Mouse (Mus musculus) CH12.LX (cell line): ENCODE measurements around the gene Dnmt3l. TPM values are rescaled to one million over a fixed set of nuclear protein-coding genes. Genes with fewer than 3 reads are reported as not detected.

ENCODE experiments used
- DNase-seq: peaks from one replicate; pipeline ENCODE4 v3.0.0-alpha.2; 2013; ENCODE audit errors: extremely low read depth
- H3K27ac ChIP-seq: 2 replicates; pipeline ENCODE4 v1.5.1; 2012; ENCODE audit warnings: low read depth, mild to moderate bottlenecking, control low read depth, moderate library complexity; ENCODE audit not compliant: insufficient read depth
- H3K27me3 ChIP-seq: replicated peaks from 2 replicates; pipeline ENCODE3; 2012; ENCODE audit warnings: inconsistent platforms
- H3K36me3 ChIP-seq, 2 experiments: replicated peaks in 1 of 2; 2 replicates each; pipeline versions ENCODE3 to v1.6.1; 2012; ENCODE audit warnings: inconsistent platforms in 1 of 2, low read length in 1 of 2, mild to moderate bottlenecking in 1 of 2, mixed read lengths in 1 of 2, moderate library complexity in 1 of 2; ENCODE audit not compliant: control insufficient read depth in 1 of 2, insufficient read depth in 1 of 2
- H3K4me1 ChIP-seq, 2 experiments: 2 replicates each; pipeline ENCODE4 v1.6.1; 2012; ENCODE audit warnings: inconsistent platforms in 1 of 2, moderate library complexity in 1 of 2; ENCODE audit not compliant: insufficient read depth in 2 of 2, control insufficient read depth in 1 of 2
- H3K4me2 ChIP-seq: 2 replicates; pipeline ENCODE4 v1.6.1; 2012; ENCODE audit warnings: low read depth, mild to moderate bottlenecking, control low read depth; ENCODE audit not compliant: poor library complexity, insufficient read depth, severe bottlenecking
- H3K4me3 ChIP-seq, 3 experiments: fragments of 150-350 bp in 1 of 3; sonication (generic) in 1 of 3; replicated peaks in 1 of 3; 2 replicates each; pipeline versions ENCODE3 to v1.5.1; 2011 to 2012; ENCODE audit warnings: low read depth in 2 of 3, low read length in 2 of 3, mild to moderate bottlenecking in 2 of 3, moderate library complexity in 2 of 3, control low read depth in 1 of 3, improper control_type of control experiment in 1 of 3, inconsistent platforms in 1 of 3, mixed read lengths in 1 of 3; ENCODE audit not compliant: poor library complexity in 1 of 3
- H3K79me2 ChIP-seq: replicated peaks from 2 replicates; pipeline ENCODE4 v1.6.1; 2012; ENCODE audit warnings: mild to moderate bottlenecking, moderate library complexity; ENCODE audit not compliant: control insufficient read depth, poor library complexity, insufficient read depth, severe bottlenecking; ENCODE audit errors: extremely low read depth
- H3K9ac ChIP-seq: 2 replicates; pipeline ENCODE4 v1.6.1; 2012; ENCODE audit warnings: low read depth, mild to moderate bottlenecking, control low read depth, moderate library complexity; ENCODE audit not compliant: insufficient read depth
- H3K9me3 ChIP-seq: replicated peaks from 2 replicates; pipeline ENCODE3; 2012; ENCODE audit warnings: low read length, inconsistent platforms, mixed read lengths
- BHLHE40 ChIP-seq: IDR thresholded peaks from 2 replicates; pipeline ENCODE4 v1.6.1; 2011; ENCODE audit warnings: mild to moderate bottlenecking, low read depth, low read length, improper control_type of control experiment
- CHD1 ChIP-seq: IDR thresholded peaks from 2 replicates; pipeline ENCODE4 v1.6.1; 2012; ENCODE audit warnings: low read depth, low read length, improper control_type of control experiment, inconsistent platforms
- CHD2 ChIP-seq: IDR thresholded peaks from 2 replicates; pipeline ENCODE4 v1.6.1; 2011; ENCODE audit warnings: low read length, improper control_type of control experiment
- E2F4 ChIP-seq: IDR thresholded peaks from 2 replicates; pipeline ENCODE4 v1.6.1; 2011; ENCODE audit warnings: low read depth, low read length, improper control_type of control experiment; ENCODE audit not compliant: insufficient replicate concordance
- ELF1 ChIP-seq: IDR thresholded peaks from 2 replicates; pipeline ENCODE4 v1.6.1; 2014; ENCODE audit warnings: low read depth, mild to moderate bottlenecking, inconsistent platforms, low read length, improper control_type of control experiment
- EP300 ChIP-seq: IDR thresholded peaks from 2 replicates; pipeline ENCODE4 v1.6.1; 2011; ENCODE audit warnings: low read length, improper control_type of control experiment
- ETS1 ChIP-seq: conservative IDR thresholded peaks from 2 replicates; pipeline ENCODE4 v1.6.1; 2012; ENCODE audit warnings: low read depth, mild to moderate bottlenecking, inconsistent platforms, low read length, improper control_type of control experiment, moderate library complexity
- GABPA ChIP-seq: IDR thresholded peaks from 2 replicates; pipeline ENCODE4 v1.6.1; 2012; ENCODE audit warnings: low read depth, low read length, improper control_type of control experiment, inconsistent platforms; ENCODE audit not compliant: insufficient replicate concordance
- HCFC1 ChIP-seq: IDR thresholded peaks from 2 replicates; pipeline ENCODE4 v1.6.1; 2012; ENCODE audit warnings: low read depth, mild to moderate bottlenecking, inconsistent platforms, low read length, improper control_type of control experiment
- IRF4 ChIP-seq: IDR thresholded peaks from 2 replicates; pipeline ENCODE4 v1.6.1; 2014; ENCODE audit warnings: low read depth, mild to moderate bottlenecking, inconsistent platforms, low read length, improper control_type of control experiment
- JUN ChIP-seq: IDR thresholded peaks from 2 replicates; pipeline ENCODE4 v1.6.1; 2011; ENCODE audit warnings: low read depth, mild to moderate bottlenecking, low read length, improper control_type of control experiment, moderate library complexity; ENCODE audit not compliant: insufficient read depth
- JUND ChIP-seq: conservative IDR thresholded peaks from 2 replicates; pipeline ENCODE4 v1.6.1; 2011; ENCODE audit warnings: low read depth, low read length, improper control_type of control experiment
- KAT2A ChIP-seq: IDR thresholded peaks from 2 replicates; pipeline ENCODE4 v1.6.1; 2012; ENCODE audit warnings: low read length, improper control_type of control experiment, inconsistent platforms; ENCODE audit not compliant: insufficient replicate concordance
- MAFK ChIP-seq: IDR thresholded peaks from 2 replicates; pipeline ENCODE4 v1.6.1; 2011; ENCODE audit warnings: low read length, improper control_type of control experiment; ENCODE audit not compliant: insufficient replicate concordance
- MAX ChIP-seq: IDR thresholded peaks from 2 replicates; pipeline ENCODE4 v1.6.1; 2011; ENCODE audit warnings: low read length, improper control_type of control experiment
- MAZ ChIP-seq: IDR thresholded peaks from 2 replicates; pipeline ENCODE4 v1.6.1; 2012; ENCODE audit warnings: low read depth, mild to moderate bottlenecking, inconsistent platforms, low read length, improper control_type of control experiment, moderate library complexity
- MEF2A ChIP-seq: IDR thresholded peaks from 2 replicates; pipeline ENCODE4 v1.6.1; 2014; ENCODE audit warnings: low read depth, mild to moderate bottlenecking, inconsistent platforms, low read length, improper control_type of control experiment, borderline replicate concordance
- MXI1 ChIP-seq: IDR thresholded peaks from 2 replicates; pipeline ENCODE4 v1.6.1; 2011; ENCODE audit warnings: mild to moderate bottlenecking, low read depth, low read length, improper control_type of control experiment
- MYC ChIP-seq: IDR thresholded peaks from 2 replicates; pipeline ENCODE4 v1.6.1; 2011; ENCODE audit warnings: low read depth, mild to moderate bottlenecking, improper control_type of control experiment, low read length
- NELFE ChIP-seq: IDR thresholded peaks from 2 replicates; pipeline ENCODE4 v1.6.1; 2011; ENCODE audit warnings: low read depth, low read length, improper control_type of control experiment
- NRF1 ChIP-seq: IDR thresholded peaks from 2 replicates; pipeline ENCODE4 v1.6.1; 2014; ENCODE audit warnings: low read depth, mild to moderate bottlenecking, inconsistent platforms, low read length, improper control_type of control experiment, moderate library complexity
- PAX5 ChIP-seq: IDR thresholded peaks from 2 replicates; pipeline ENCODE4 v1.6.1; 2012; ENCODE audit warnings: low read length, inconsistent platforms, mixed read lengths
- POLR2A ChIP-seq: IDR thresholded peaks from 2 replicates; pipeline ENCODE4 v1.6.1; 2011; ENCODE audit warnings: low read depth, mild to moderate bottlenecking, improper control_type of control experiment, low read length
- POLR2AphosphoS2 ChIP-seq: IDR thresholded peaks from 2 replicates; pipeline ENCODE4 v1.6.1; 2011; ENCODE audit warnings: low read depth, low read length, improper control_type of control experiment
- RAD21 ChIP-seq: IDR thresholded peaks from 2 replicates; pipeline ENCODE4 v1.6.1; 2011; ENCODE audit warnings: low read depth, mild to moderate bottlenecking, low read length, improper control_type of control experiment, moderate library complexity
- RCOR1 ChIP-seq: conservative IDR thresholded peaks from 2 replicates; pipeline ENCODE4 v1.6.1; 2012; ENCODE audit warnings: low read depth, mild to moderate bottlenecking, inconsistent platforms, low read length, improper control_type of control experiment
- SIN3A ChIP-seq: IDR thresholded peaks from 2 replicates; pipeline ENCODE4 v1.6.1; 2012; ENCODE audit warnings: low read length, improper control_type of control experiment, inconsistent platforms
- SMC3 ChIP-seq: IDR thresholded peaks from 2 replicates; pipeline ENCODE4 v1.6.1; 2011; ENCODE audit warnings: low read depth, low read length, improper control_type of control experiment
- TBP ChIP-seq: conservative IDR thresholded peaks from 2 replicates; pipeline ENCODE4 v1.6.1; 2011; ENCODE audit warnings: low read depth, low read length, improper control_type of control experiment
- TCF12 ChIP-seq: IDR thresholded peaks from 2 replicates; pipeline ENCODE4 v1.6.1; 2014; ENCODE audit warnings: low read depth, mild to moderate bottlenecking, inconsistent platforms, low read length, improper control_type of control experiment
- UBTF ChIP-seq: IDR thresholded peaks from 2 replicates; pipeline ENCODE4 v1.6.1; 2012; ENCODE audit warnings: low read depth, mild to moderate bottlenecking, inconsistent platforms, low read length, improper control_type of control experiment, moderate library complexity
- USF1 ChIP-seq: IDR thresholded peaks from 2 replicates; pipeline ENCODE4 v1.6.1; 2014; ENCODE audit warnings: low read depth, mild to moderate bottlenecking, inconsistent platforms, low read length, improper control_type of control experiment
- USF2 ChIP-seq: conservative IDR thresholded peaks from 2 replicates; pipeline ENCODE4 v1.6.1; 2011; ENCODE audit warnings: low read depth, low read length, improper control_type of control experiment
- ZC3H11A ChIP-seq: IDR thresholded peaks from 2 replicates; pipeline ENCODE4 v1.6.1; 2012; ENCODE audit warnings: low read depth, mild to moderate bottlenecking, inconsistent platforms, low read length, improper control_type of control experiment
- ZKSCAN1 ChIP-seq: IDR thresholded peaks from 2 replicates; pipeline ENCODE4 v1.6.1; 2012; ENCODE audit warnings: low read depth, inconsistent platforms, low read length, improper control_type of control experiment, borderline replicate concordance
- ZMIZ1 ChIP-seq: IDR thresholded peaks from 2 replicates; pipeline ENCODE4 v1.6.1; 2012; ENCODE audit warnings: low read depth, mild to moderate bottlenecking, inconsistent platforms, low read length, improper control_type of control experiment
- ZNF384 ChIP-seq: IDR thresholded peaks from 2 replicates; pipeline ENCODE4 v1.6.1; 2012; ENCODE audit warnings: low read depth, low read length, improper control_type of control experiment, inconsistent platforms
- dilution Hi-C: fragments of 300-500 bp; cut with MboI; formaldehyde crosslinking; loops from 2 replicates; pipeline ENCODE4 v1.14.3; 2020; ENCODE audit warnings: low sequenced_read_pairs; ENCODE audit not compliant: extremely low pct_unique_long_range_greater_than_20kb, extremely low pct_ligation_motif_present
- in situ Hi-C: fragments of 300-500 bp; cut with MboI; formaldehyde crosslinking; loops from 3 replicates; pipeline ENCODE4 v1.14.3; 2019; ENCODE audit warnings: low sequenced_read_pairs, low pct_ligation_motif_present, low pct_unique_long_range_greater_than_20kb, mixed read lengths
- polyA plus RNA-seq: library from polyadenylated mRNA; unstranded; fragments of >175 nt; gene quantifications from 2 replicates; pipeline ENCODE4 v1.2.1, GENCODE M21; 2012; ENCODE audit warnings: low read depth; ENCODE audit not compliant: insufficient read length
- total RNA-seq, 2 experiments: library from RNA; depleted of rRNA; stranded (reverse); fragments of 300-350 nt in 1 of 2; fragments of >200 nt in 1 of 2; gene quantifications; 2 replicates each; pipeline ENCODE4 v1.2.3; 2012 to 2014

Gene Dnmt3l
- total and polyA plus RNA-seq, 3 experiments: 0.21 to 0.23 TPM; not detected in 1

DNA sequence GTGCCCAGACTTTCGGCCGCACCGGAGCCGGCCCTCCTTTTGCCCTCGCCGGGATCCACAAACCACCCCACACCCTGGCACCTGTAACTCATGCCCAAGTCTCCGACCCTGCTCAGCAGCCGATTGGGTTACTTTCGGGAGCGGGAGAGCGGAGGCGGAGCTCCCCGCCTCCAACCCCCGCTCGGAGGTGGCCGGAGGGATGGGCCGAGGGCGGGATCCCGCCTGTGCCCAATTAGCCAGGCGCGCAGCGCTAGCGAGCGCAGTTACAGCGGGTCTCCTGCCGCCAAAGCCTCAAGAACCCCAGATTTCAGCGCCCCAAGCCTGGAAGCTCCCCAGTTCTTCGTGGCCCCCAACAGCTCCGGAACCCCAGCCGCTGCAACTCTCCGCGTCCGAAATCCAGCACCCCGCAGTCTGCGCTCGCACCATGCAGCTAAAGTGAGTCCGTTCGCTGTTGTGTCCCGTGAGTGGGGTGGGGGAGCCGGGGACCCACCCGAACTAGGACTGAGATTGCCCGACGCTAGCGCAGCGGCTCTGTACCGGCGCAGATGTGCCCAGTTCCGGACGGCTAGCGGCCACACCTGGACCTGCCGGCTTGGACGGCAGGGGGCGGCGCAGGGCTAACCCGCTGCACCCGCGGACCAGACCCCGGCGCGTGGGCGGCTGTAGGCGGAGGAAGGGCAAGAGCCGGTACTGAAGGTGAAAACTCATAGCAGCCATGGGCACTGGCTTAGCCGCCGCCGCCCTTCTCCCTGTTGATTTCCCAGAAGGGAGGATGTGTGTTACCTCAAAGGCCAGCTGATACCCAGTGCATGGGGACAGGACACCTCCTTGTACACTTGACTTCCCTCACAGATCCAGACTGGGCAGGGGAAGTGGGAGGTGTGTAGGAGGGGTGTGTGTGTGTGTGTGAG lies 27.6 kb downstream of the Dnmt3l start, which contains the start of gene Icosl:
TSS of gene Icosl (plus strand) at position 202 of the 911 bp plus-strand sequence.
- peak within 1 kb of the TSS; percentile 46 to 71 (median 62) for H3K4me3 ChIP-seq
- no peaks in the 10 kb centered on the region for H3K9me3 ChIP-seq
- in situ Hi-C loops: no loop called here
- no peak for DNase-seq
- H3K27ac ChIP-seq: no peak within 1 kb of the TSS
- peaks cover 49% of the 10 kb centered on the region for H3K27me3 ChIP-seq
- no peaks in the 10 kb centered on the region for H3K79me2 ChIP-seq
- H3K4me2 ChIP-seq: peak within 1 kb of the TSS; percentile 91
- H3K4me1 ChIP-seq: peaks cover 14 to 25% of the 10 kb centered on the region in 2 experiments
- dilution Hi-C loops: no loop called here
- peaks cover 0 to 28% of the 10 kb centered on the region in 2 experiments for H3K36me3 ChIP-seq
- no peak within 1 kb of the TSS for H3K9ac ChIP-seq
- 0 out of 2 replicates have a peak, but pooled peaks have one; percentile 33 for TF ChIP-seq MYC
- TF ChIP-seq ETS1: no peak
- TF ChIP-seq ZMIZ1: 0 out of 2 replicates have a peak, but pooled peaks have one; percentile 27
- no peak; the same call in 1 of the 2 replicates for TF ChIP-seq RCOR1
- no peak for TF ChIP-seq MAFK
- TF ChIP-seq TBP: no peak
- TF ChIP-seq CHD2: 0 out of 2 replicates have a peak, but pooled peaks have one; percentile 42
- TF ChIP-seq USF1: no peak
- TF ChIP-seq ZNF384: no peak
- 0 out of 2 replicates have a peak, but pooled peaks have one; percentile 47 for TF ChIP-seq CHD1
- TF ChIP-seq TCF12: peak; percentile 77
- TF ChIP-seq SMC3: peak; percentile 93
- peak; percentile 53; the same call in 1 of the 2 replicates for TF ChIP-seq SIN3A
- peak; percentile 45 for TF ChIP-seq NRF1
- TF ChIP-seq MXI1: peak; percentile 55
- no peak for TF ChIP-seq EP300
- TF ChIP-seq PAX5: no peak
- TF ChIP-seq BHLHE40: peak; percentile 31; the same call in 1 of the 2 replicates
- TF ChIP-seq MAX: peak; percentile 58; the same call in 1 of the 2 replicates
- TF ChIP-seq ZC3H11A: peak; percentile 60
- peak; percentile 73 for TF ChIP-seq RAD21
- TF ChIP-seq JUN: no peak
- TF ChIP-seq HCFC1: no peak
- TF ChIP-seq MAZ: no peak
- TF ChIP-seq KAT2A: no peak
- TF ChIP-seq IRF4: peak; percentile 49; the same call in 1 of the 2 replicates
- TF ChIP-seq ZKSCAN1: no peak
- TF ChIP-seq POLR2AphosphoS2: no peak
- TF ChIP-seq NELFE: no peak
- TF ChIP-seq POLR2A: peak; percentile 54; the same call in 1 of the 2 replicates
- TF ChIP-seq ELF1: peak; percentile 66
- TF ChIP-seq E2F4: no peak
- no peak for TF ChIP-seq JUND
- TF ChIP-seq MEF2A: 0 out of 2 replicates have a peak, but pooled peaks have one; percentile 20
- TF ChIP-seq UBTF: 0 out of 2 replicates have a peak, but pooled peaks have one; percentile 52
- TF ChIP-seq GABPA: no peak
- no peak for TF ChIP-seq USF2
